9 mouse cellular contexts compared by ENCODE assay signal in the genomic region with DNA sequence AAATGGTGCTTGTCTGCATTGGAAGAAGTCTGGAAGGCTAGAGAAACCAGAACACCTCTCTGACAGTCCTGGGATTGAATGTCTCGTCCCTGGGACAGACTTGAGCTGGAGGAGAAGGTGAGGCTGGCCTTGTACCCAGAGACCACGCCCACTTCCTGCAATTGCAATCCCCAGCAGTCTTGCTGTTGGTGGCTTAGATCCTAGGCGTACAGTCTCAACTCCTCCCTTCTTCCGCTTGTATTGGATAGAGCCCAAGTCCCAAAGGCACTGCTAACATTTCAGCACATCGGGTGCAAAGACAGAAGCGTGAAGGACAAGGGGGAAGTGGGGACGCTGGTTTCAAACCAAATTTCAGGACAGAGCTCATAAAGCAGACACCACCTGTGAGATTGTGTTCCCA.
DNase-seq lines count a peak whose midpoint lies in the region; ATAC-seq lines count a peak whose summit lies in the region.
"Had no signal": no experiment of that assay in that cellular context is flagged by ENCODE, and none has a peak within 500 bp of the region (broad histone marks: within the 10 kb centered on the region; RNA-seq: fewer than 3 reads in every experiment).

No protein-coding gene starts in this region.

- H3K9ac ChIP-seq in embryonic facial prominence, embryonic 14.5 days (ENCODE audit: low read depth, low read length) = no peak overlapping the region
- no peak overlapping the region for H3K9ac ChIP-seq in heart, embryonic 16.5 days (ENCODE audit: low read length)
- no peak overlapping the region for H3K9ac ChIP-seq in liver, embryonic 12.5 days
- H3K9ac ChIP-seq: hindbrain, embryonic 15.5 days had no signal

- no peaks in the 10 kb centered on the region for H3K36me3 ChIP-seq in embryonic facial prominence, embryonic 14.5 days (ENCODE audit: control insufficient read depth, insufficient read depth, low read length)
- H3K36me3 ChIP-seq in embryonic facial prominence, embryonic 10.5 days (replicated peaks) = no peaks in the 10 kb centered on the region
- no peaks in the 10 kb centered on the region for H3K36me3 ChIP-seq in heart, embryonic 16.5 days (ENCODE audit: control insufficient read depth, insufficient read depth)
- no peaks in the 10 kb centered on the region for H3K36me3 ChIP-seq in megakaryocyte, embryonic 14.5 days (replicated peaks; ENCODE audit: low read length)
- no peaks in the 10 kb centered on the region for H3K36me3 ChIP-seq in hindbrain, embryonic 10.5 days
- H3K36me3 ChIP-seq in liver, embryonic 12.5 days = no peaks in the 10 kb centered on the region
- H3K36me3 ChIP-seq: hindbrain, embryonic 15.5 days had no signal

- no peaks in the 10 kb centered on the region for H3K9me3 ChIP-seq in embryonic facial prominence, embryonic 14.5 days (ENCODE audit: control insufficient read depth, low read length)
- no peaks in the 10 kb centered on the region for H3K9me3 ChIP-seq in embryonic facial prominence, embryonic 10.5 days
- H3K9me3 ChIP-seq in heart, embryonic 16.5 days (replicated peaks; ENCODE audit: control insufficient read depth, low read length) = no peaks in the 10 kb centered on the region
- H3K9me3 ChIP-seq in megakaryocyte, embryonic 14.5 days = no peaks in the 10 kb centered on the region
- no peaks in the 10 kb centered on the region for H3K9me3 ChIP-seq in hindbrain, embryonic 10.5 days
- no peaks in the 10 kb centered on the region for H3K9me3 ChIP-seq in liver, embryonic 12.5 days (replicated peaks)
- H3K9me3 ChIP-seq: hindbrain, embryonic 15.5 days had no signal

- no peak overlapping the region for H3K27ac ChIP-seq in embryonic facial prominence, embryonic 14.5 days (replicated peaks; ENCODE audit: low read depth, low read length)
- no peak overlapping the region for H3K27ac ChIP-seq in embryonic facial prominence, embryonic 10.5 days (replicated peaks)
- H3K27ac ChIP-seq in heart, embryonic 16.5 days (ENCODE audit: low read length) = no peak overlapping the region
- no peak overlapping the region for H3K27ac ChIP-seq in hindbrain, embryonic 10.5 days
- no peak overlapping the region for H3K27ac ChIP-seq in liver, embryonic 12.5 days
- H3K27ac ChIP-seq: hindbrain, embryonic 15.5 days had no signal

- H3K4me1 ChIP-seq in embryonic facial prominence, embryonic 14.5 days (ENCODE audit: control insufficient read depth, insufficient read depth, low read length) = no peaks in the 10 kb centered on the region
- H3K4me1 ChIP-seq in embryonic facial prominence, embryonic 10.5 days = no peaks in the 10 kb centered on the region
- no peaks in the 10 kb centered on the region; the same call in 1 of the 2 replicates for H3K4me1 ChIP-seq in heart, embryonic 16.5 days (ENCODE audit: control insufficient read depth, insufficient read depth, low read length)
- peaks cover 22% of the 10 kb centered on the region for H3K4me1 ChIP-seq in megakaryocyte, embryonic 14.5 days
- no peaks in the 10 kb centered on the region for H3K4me1 ChIP-seq in hindbrain, embryonic 10.5 days (replicated peaks)
- peaks cover 16% of the 10 kb centered on the region; the same call in 1 of the 2 replicates for H3K4me1 ChIP-seq in liver, embryonic 12.5 days
- H3K4me1 ChIP-seq: hindbrain, embryonic 15.5 days had no signal

- H3K4me2 ChIP-seq in embryonic facial prominence, embryonic 14.5 days (ENCODE audit: low read depth, low read length) = no peak overlapping the region
- H3K4me2 ChIP-seq in heart, embryonic 16.5 days (ENCODE audit: low read depth, low read length) = no peak overlapping the region
- H3K4me2 ChIP-seq in liver, embryonic 12.5 days = no peak overlapping the region
- H3K4me2 ChIP-seq: hindbrain, embryonic 15.5 days had no signal

- peak; percentile 26 for DNase-seq in embryonic facial prominence, embryonic 14.5 days (ENCODE audit: low spot score)
- DNase-seq in embryonic facial prominence, embryonic 10.5 days (ENCODE audit: low spot score) = no peak
- DNase-seq in ES-CJ7 (ENCODE audit: low read depth, low spot score) = peak; percentile 72
- DNase-seq in hindbrain, embryonic 10.5 days (ENCODE audit: low spot score) = no peak
- DNase-seq in right cerebral cortex, postnatal 10 days (ENCODE audit: low spot score in 2 of 2) = no peak

- H3K27me3 ChIP-seq in embryonic facial prominence, embryonic 14.5 days (replicated peaks; ENCODE audit: control insufficient read depth, insufficient read depth, low read length) = no peaks in the 10 kb centered on the region
- H3K27me3 ChIP-seq in embryonic facial prominence, embryonic 10.5 days (replicated peaks; ENCODE audit: low read depth, poor library complexity, severe bottlenecking) = no peaks in the 10 kb centered on the region
- no peaks in the 10 kb centered on the region for H3K27me3 ChIP-seq in heart, embryonic 16.5 days (ENCODE audit: control insufficient read depth, insufficient read depth, low read length)
- peaks cover 21% of the 10 kb centered on the region for H3K27me3 ChIP-seq in megakaryocyte, embryonic 14.5 days (replicated peaks)
- no peaks in the 10 kb centered on the region for H3K27me3 ChIP-seq in hindbrain, embryonic 10.5 days (ENCODE audit: insufficient read depth, poor library complexity, severe bottlenecking)
- H3K27me3 ChIP-seq in liver, embryonic 12.5 days (replicated peaks) = peaks cover 3% of the 10 kb centered on the region; the same call in 1 of the 2 replicates
- H3K27me3 ChIP-seq: hindbrain, embryonic 15.5 days had no signal

- no peak overlapping the region for H3K4me3 ChIP-seq in embryonic facial prominence, embryonic 14.5 days (ENCODE audit: low read depth, low read length)
- H3K4me3 ChIP-seq in embryonic facial prominence, embryonic 10.5 days = no peak overlapping the region
- H3K4me3 ChIP-seq in heart, embryonic 16.5 days (ENCODE audit: low read length) = no peak overlapping the region
- peak overlapping the region; percentile 34 for H3K4me3 ChIP-seq in megakaryocyte, embryonic 14.5 days (replicated peaks)
- no peak overlapping the region for H3K4me3 ChIP-seq in hindbrain, embryonic 10.5 days
- H3K4me3 ChIP-seq in liver, embryonic 12.5 days = no peak overlapping the region
- H3K4me3 ChIP-seq: hindbrain, embryonic 15.5 days had no signal

- ATAC-seq in embryonic facial prominence, embryonic 14.5 days (ENCODE audit: low read depth) = no peak
- peak; percentile 55; the same call in 1 of the 2 replicates for ATAC-seq in heart, embryonic 16.5 days (replicated peaks; ENCODE audit: extremely low read depth, insufficient read depth, low FRiP score)
- no peak for ATAC-seq in liver, embryonic 12.5 days

- 32% methylated on average over 7 of the region's 7 CpGs for WGBS in embryonic facial prominence, embryonic 14.5 days
- 59% methylated on average over 7 of the region's 7 CpGs for WGBS in embryonic facial prominence, embryonic 10.5 days
- 21% methylated on average over 7 of the region's 7 CpGs for WGBS in heart, embryonic 16.5 days
- 65% methylated on average over 7 of the region's 7 CpGs for WGBS in hindbrain, embryonic 10.5 days
- 6% methylated on average over 7 of the region's 7 CpGs for WGBS in liver, embryonic 12.5 days (ENCODE audit: insufficient replicate concordance)

Comparison
In these comparisons a context has a peak if more than half of its experiments do, and no peak if none do; other contexts are left out.
1. DNase-seq: peak in embryonic facial prominence, embryonic 14.5 days (single experiment) and ES-CJ7 (single experiment); none in embryonic facial prominence, embryonic 10.5 days (single experiment), hindbrain, embryonic 10.5 days (single experiment) and right cerebral cortex, postnatal 10 days (0 of 2).